Mouse (Mus musculus): ENCODE results near the gene Rnaseh2a. TPM values are rescaled to one million over a fixed set of nuclear protein-coding genes. Genes with fewer than 3 reads are reported as not detected.

Rnaseh2a gene
- total and polyA plus RNA-seq, 3 experiments: 71.6 to 115 (median 83.1) TPM

DNA sequence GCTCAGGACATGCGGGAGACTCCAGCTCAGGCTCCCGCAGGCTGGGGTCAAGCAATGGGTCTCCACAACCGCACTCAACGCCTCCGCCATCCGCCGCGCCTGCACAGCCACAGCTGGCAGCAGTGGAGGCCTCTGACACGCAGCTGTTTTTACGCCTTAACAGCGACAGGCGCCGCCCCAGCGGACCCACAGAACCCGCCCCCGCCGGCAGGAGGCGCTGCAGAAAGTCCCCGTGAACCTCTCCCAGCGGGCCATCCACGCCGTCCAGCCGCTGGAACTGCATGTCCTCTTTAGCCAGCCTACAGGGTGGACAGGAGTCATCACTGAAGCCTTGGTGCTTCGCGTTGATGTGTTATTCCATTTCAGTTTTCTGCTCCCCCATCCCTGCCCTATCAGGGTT lies 38.1 kb upstream of the Rnaseh2a start:
- H3K4me2 ChIP-seq (ENCODE audit: insufficient read depth, low read depth, poor library complexity, severe bottlenecking): no peak overlapping the region
- H3K27me3 ChIP-seq (replicated peaks): no peaks in the 10 kb centered on the region
- no peaks in the 10 kb centered on the region for H3K4me1 ChIP-seq (ENCODE audit: control insufficient read depth in 1 of 2, insufficient read depth in 2 of 2)
- no peaks in the 10 kb centered on the region for H3K79me2 ChIP-seq (replicated peaks; ENCODE audit: control insufficient read depth, extremely low read depth, insufficient read depth, poor library complexity, severe bottlenecking)
- H3K9me3 ChIP-seq (replicated peaks; ENCODE audit: low read length): no peaks in the 10 kb centered on the region
- dilution Hi-C loops (cut with MboI; ENCODE audit: extremely low pct_ligation_motif_present, extremely low pct_unique_long_range_greater_than_20kb, low sequenced_read_pairs) (no loop called here), in situ Hi-C loops (cut with MboI; ENCODE audit: low pct_ligation_motif_present, low pct_unique_long_range_greater_than_20kb, low sequenced_read_pairs) (loop anchor here (5.0 kb wide), 1 partner anchor 35 kb away; no protein-coding TSS in a partner anchor)
- H3K36me3 ChIP-seq (replicated peaks in 1 of 2; ENCODE audit: control insufficient read depth in 1 of 2, insufficient read depth in 1 of 2, low read length in 1 of 2): peaks cover 3 to 8% of the 10 kb centered on the region in 2 experiments
- H3K9ac ChIP-seq (ENCODE audit: insufficient read depth, low read depth): no peak overlapping the region
- no peak overlapping the region for H3K27ac ChIP-seq (ENCODE audit: insufficient read depth, low read depth)
- no peak for DNase-seq (ENCODE audit: extremely low read depth)
- no peak for TF ChIP-seq RAD21 (IDR thresholded peaks at IDR 0.05; ENCODE audit: low read depth, low read length)
- no peak overlapping the region for H3K4me3 ChIP-seq (replicated peaks in 1 of 3; ENCODE audit: low read depth in 2 of 3, low read length in 2 of 3, poor library complexity in 1 of 3)

- dilution Hi-C loops (cut with MboI; ENCODE audit: extremely low pct_ligation_motif_present, extremely low pct_unique_long_range_greater_than_20kb, low sequenced_read_pairs): no loop called here
- H3K9ac ChIP-seq (ENCODE audit: insufficient read depth, low read depth): no peak overlapping the region
- no peak overlapping the region for H3K4me2 ChIP-seq (ENCODE audit: insufficient read depth, low read depth, poor library complexity, severe bottlenecking)
- H3K9me3 ChIP-seq (replicated peaks; ENCODE audit: low read length): no peaks in the 10 kb centered on the region
- H3K79me2 ChIP-seq (replicated peaks; ENCODE audit: control insufficient read depth, extremely low read depth, insufficient read depth, poor library complexity, severe bottlenecking): no peaks in the 10 kb centered on the region
- in situ Hi-C loops (cut with MboI; ENCODE audit: low pct_ligation_motif_present, low pct_unique_long_range_greater_than_20kb, low sequenced_read_pairs): no loop called here
- no peaks in the 10 kb centered on the region for H3K27me3 ChIP-seq (replicated peaks)
- no peak overlapping the region for H3K27ac ChIP-seq (ENCODE audit: insufficient read depth, low read depth)
- no peak overlapping the region for H3K4me3 ChIP-seq (replicated peaks in 1 of 3; ENCODE audit: low read depth in 2 of 3, low read length in 2 of 3, poor library complexity in 1 of 3)
- peaks cover 4 to 16% of the 10 kb centered on the region in 2 experiments for H3K4me1 ChIP-seq (ENCODE audit: control insufficient read depth in 1 of 2, insufficient read depth in 2 of 2)
- H3K36me3 ChIP-seq (replicated peaks in 1 of 2; ENCODE audit: control insufficient read depth in 1 of 2, insufficient read depth in 1 of 2, low read length in 1 of 2): peaks cover 34 to 69% of the 10 kb centered on the region in 2 experiments
- DNase-seq (ENCODE audit: extremely low read depth): peak; percentile 91
- TF ChIP-seq JUN (IDR thresholded peaks at IDR 0.05; ENCODE audit: insufficient read depth, low read depth, low read length) (no peak), MEF2A (IDR thresholded peaks at IDR 0.05; ENCODE audit: borderline replicate concordance, low read depth, low read length) (no peak), UBTF (IDR thresholded peaks at IDR 0.05; ENCODE audit: low read depth, low read length) (no peak), BHLHE40 (IDR thresholded peaks at IDR 0.05; ENCODE audit: low read depth, low read length) (0 out of 2 replicates have a peak, but pooled peaks have one; percentile 19), CTCF (conservative IDR thresholded peaks at IDR 0.05 in 1 of 2, IDR thresholded peaks at IDR 0.05 in 1 of 2; ENCODE audit: low read depth in 2 of 2, low read length in 2 of 2) (peak; percentile 27 to 98; a peak in 3 of 4 replicates), NELFE (IDR thresholded peaks at IDR 0.05; ENCODE audit: low read depth, low read length) (peak; percentile 25; the same call in 1 of the 2 replicates), KAT2A (IDR thresholded peaks at IDR 0.05; ENCODE audit: insufficient replicate concordance, low read length) (no peak), MAZ (IDR thresholded peaks at IDR 0.05; ENCODE audit: low read depth, low read length) (no peak), USF1 (IDR thresholded peaks at IDR 0.05; ENCODE audit: low read depth, low read length) (no peak), TCF12 (IDR thresholded peaks at IDR 0.05; ENCODE audit: low read depth, low read length) (peak; percentile 28; the same call in 1 of the 2 replicates), IRF4 (IDR thresholded peaks at IDR 0.05; ENCODE audit: low read depth, low read length) (peak; percentile 75), MAX (IDR thresholded peaks at IDR 0.05; ENCODE audit: low read length) (peak; percentile 45; the same call in 1 of the 2 replicates), TBP (conservative IDR thresholded peaks at IDR 0.05; ENCODE audit: low read depth, low read length) (no peak), GABPA (IDR thresholded peaks at IDR 0.05; ENCODE audit: insufficient replicate concordance, low read depth, low read length) (no peak), CHD1 (IDR thresholded peaks at IDR 0.05; ENCODE audit: low read depth, low read length) (no peak), NRF1 (IDR thresholded peaks at IDR 0.05; ENCODE audit: low read depth, low read length) (0 out of 2 replicates have a peak, but pooled peaks have one; percentile 36), RAD21 (IDR thresholded peaks at IDR 0.05; ENCODE audit: low read depth, low read length) (peak; percentile 79), MXI1 (IDR thresholded peaks at IDR 0.05; ENCODE audit: low read depth, low read length) (no peak), PAX5 (IDR thresholded peaks at IDR 0.05; ENCODE audit: low read length) (no peak), E2F4 (IDR thresholded peaks at IDR 0.05; ENCODE audit: insufficient replicate concordance, low read depth, low read length) (no peak), ZMIZ1 (IDR thresholded peaks at IDR 0.05; ENCODE audit: low read depth, low read length) (no peak), CHD2 (IDR thresholded peaks at IDR 0.05; ENCODE audit: low read length) (no peak), MAFK (IDR thresholded peaks at IDR 0.05; ENCODE audit: insufficient replicate concordance, low read length) (no peak), ZC3H11A (IDR thresholded peaks at IDR 0.05; ENCODE audit: low read depth, low read length) (peak; percentile 57; the same call in 1 of the 2 replicates), SIN3A (IDR thresholded peaks at IDR 0.05; ENCODE audit: low read length) (no peak), ELF1 (IDR thresholded peaks at IDR 0.05; ENCODE audit: low read depth, low read length) (no peak), POLR2AphosphoS2 (IDR thresholded peaks at IDR 0.05; ENCODE audit: low read depth, low read length) (no peak), RCOR1 (conservative IDR thresholded peaks at IDR 0.05; ENCODE audit: low read depth, low read length) (no peak), ZKSCAN1 (IDR thresholded peaks at IDR 0.05; ENCODE audit: borderline replicate concordance, low read depth, low read length) (no peak), HCFC1 (IDR thresholded peaks at IDR 0.05; ENCODE audit: low read depth, low read length) (peak; percentile 41; the same call in 1 of the 2 replicates), POLR2A (IDR thresholded peaks at IDR 0.05; ENCODE audit: low read depth, low read length) (no peak), USF2 (conservative IDR thresholded peaks at IDR 0.05; ENCODE audit: low read depth, low read length) (no peak)
Observed at GRCm38 (mm10) chr8:84997649-84998295, 28.2 kb upstream of the Rnaseh2a start.

Data from CH12.LX (cell line).